Mouse (Mus musculus): Measurements from ENCODE around the gene Cep162.
A peak's percentile ranks its signal among the peaks of the same experiment; 100 is the strongest.

The Cep162 gene

GRCm38 (mm10) chr9:87254903-87255695 is at the start of gene Cep162:
Gene Cep162 (minus strand): TSS chr9:87255536.
- peak; percentile 87 to 90 for DNase-seq

- DNase-seq: no peak
Measured at GRCm38 (mm10) chr9:87303196-87303595, 47.9 kb upstream of the Cep162 start.

GRCm38 (mm10) chr9:87298900-87299299 is 43.6 kb upstream of the Cep162 start:
- no peak for DNase-seq

GRCm38 (mm10) chr9:87297522-87297921 is 42.2 kb upstream of the Cep162 start:
- DNase-seq: no peak

- DNase-seq: no peak
Measured at GRCm38 (mm10) chr9:87255696-87256030, 327 bp upstream of the Cep162 start.

GRCm38 (mm10) chr9:87248118-87248517 is 7.2 kb downstream of the Cep162 start:
- no peak for DNase-seq

GRCm38 (mm10) chr9:87247678-87248077 is 7.7 kb downstream of the Cep162 start:
- no peak for DNase-seq

- no peak for DNase-seq
Measured at GRCm38 (mm10) chr9:87213204-87213603, 42.1 kb downstream of the Cep162 start.

GRCm38 (mm10) chr9:87210830-87211339 is 44.5 kb downstream of the Cep162 start:
- DNase-seq: no peak

GRCm38 (mm10) chr9:87202431-87202830 is 52.9 kb downstream of the Cep162 start:
- no peak for DNase-seq

- no peak for DNase-seq
Measured at GRCm38 (mm10) chr9:87200919-87201318, 54.4 kb downstream of the Cep162 start.

- DNase-seq: no peak
Measured at GRCm38 (mm10) chr9:87200426-87200825, 54.9 kb downstream of the Cep162 start.

GRCm38 (mm10) chr9:87198036-87198435 is 57.3 kb downstream of the Cep162 start:
- no peak for DNase-seq

- no peak for DNase-seq
Measured at GRCm38 (mm10) chr9:87197277-87197676, 58.1 kb downstream of the Cep162 start.

GRCm38 (mm10) chr9:87193721-87194120 is 61.6 kb downstream of the Cep162 start:
- no peak for DNase-seq

GRCm38 (mm10) chr9:87187336-87187735 is 68.0 kb downstream of the Cep162 start:
- DNase-seq: no peak

- DNase-seq: no peak
Measured at GRCm38 (mm10) chr9:87182231-87182630, 73.1 kb downstream of the Cep162 start.

GRCm38 (mm10) chr9:87178534-87178933 is 76.8 kb downstream of the Cep162 start:
- no peak for DNase-seq

GRCm38 (mm10) chr9:87171517-87171916 is 83.8 kb downstream of the Cep162 start:
- DNase-seq: no peak

- no peak for DNase-seq
Measured at GRCm38 (mm10) chr9:87170891-87171290, 84.4 kb downstream of the Cep162 start.

- DNase-seq: no peak
Measured at GRCm38 (mm10) chr9:87169144-87169543, 86.2 kb downstream of the Cep162 start.

- no peak for DNase-seq
Measured at GRCm38 (mm10) chr9:87168051-87168450, 87.3 kb downstream of the Cep162 start.

GRCm38 (mm10) chr9:87167001-87167830 is 88.1 kb downstream of the Cep162 start:
- DNase-seq: no peak

- DNase-seq: no peak
Measured at GRCm38 (mm10) chr9:87162559-87162958, 92.8 kb downstream of the Cep162 start.
